Mouse (Mus musculus): ENCODE data around the gene Ccdc163. TPM values are rescaled to one million over a fixed set of nuclear protein-coding genes. Genes with fewer than 3 reads are reported as not detected.
"Not testable (repeated sequence)": the region's sequence is repeated elsewhere in the genome, so short reads cannot be mapped to it uniquely, and the experiment has no call there.

Ccdc163 gene
- 21.5 and 23.7 TPM in 2 replicates for polyA plus RNA-seq (2015; fragmentation: Nextera tagmentation; extraction: Ambion mirVana)

DNA sequence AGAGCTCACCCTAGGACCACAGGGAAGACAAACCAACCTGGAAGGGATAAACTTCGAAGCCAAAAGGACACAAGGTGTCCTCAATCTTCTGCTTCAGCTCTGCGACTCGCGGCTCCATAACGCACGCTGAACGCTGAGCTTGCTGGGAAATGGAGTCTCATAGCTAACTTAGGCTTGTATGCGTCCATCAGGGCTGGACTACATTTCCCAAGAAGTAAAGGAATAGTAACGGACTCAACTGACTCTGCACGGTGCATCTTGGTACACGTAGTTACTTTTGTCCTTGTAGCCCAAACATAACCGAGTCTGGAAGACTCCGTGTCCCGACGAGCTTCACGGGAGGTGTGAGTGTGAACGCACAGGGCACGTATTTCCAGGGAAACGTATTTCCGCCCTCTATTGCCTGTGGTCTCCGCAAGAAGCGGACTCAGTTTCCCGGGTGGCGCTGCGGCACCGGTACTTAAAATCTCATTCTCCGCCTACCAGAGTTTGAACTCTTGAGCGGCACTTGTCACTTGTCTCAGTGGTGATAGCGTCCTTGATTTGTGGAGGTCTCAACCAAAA is at the start of gene Ccdc163, which contains the start of gene Mmachc:
Gene Ccdc163 (plus strand): TSS at position 309 of the 564 bp plus-strand sequence.
Gene Mmachc (minus strand): TSS at position 206 of the 564 bp plus-strand sequence.
- DNase-seq (ENCODE audit: low spot score): peak; percentile 96

DNA sequence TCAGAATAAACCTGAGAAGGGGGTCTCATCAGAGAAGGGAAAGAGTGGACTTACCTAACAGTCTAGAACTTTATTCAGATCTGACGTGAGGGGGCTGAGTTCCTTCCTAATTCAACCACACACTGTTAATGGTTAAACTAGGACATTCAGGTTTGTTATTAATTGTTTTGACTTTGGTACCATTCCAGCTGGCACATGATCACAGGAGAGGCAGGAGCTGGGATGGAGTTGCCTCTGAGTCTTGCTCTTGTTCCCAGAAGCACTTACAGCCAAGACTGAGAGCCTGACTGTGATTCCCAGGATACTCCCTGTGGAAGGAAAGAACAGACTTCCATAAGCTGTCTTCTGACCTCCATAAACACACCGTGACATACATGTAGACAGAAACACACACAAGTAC is 48.8 kb upstream of the Ccdc163 start:
- DNase-seq (ENCODE audit: low spot score): no peak

DNA sequence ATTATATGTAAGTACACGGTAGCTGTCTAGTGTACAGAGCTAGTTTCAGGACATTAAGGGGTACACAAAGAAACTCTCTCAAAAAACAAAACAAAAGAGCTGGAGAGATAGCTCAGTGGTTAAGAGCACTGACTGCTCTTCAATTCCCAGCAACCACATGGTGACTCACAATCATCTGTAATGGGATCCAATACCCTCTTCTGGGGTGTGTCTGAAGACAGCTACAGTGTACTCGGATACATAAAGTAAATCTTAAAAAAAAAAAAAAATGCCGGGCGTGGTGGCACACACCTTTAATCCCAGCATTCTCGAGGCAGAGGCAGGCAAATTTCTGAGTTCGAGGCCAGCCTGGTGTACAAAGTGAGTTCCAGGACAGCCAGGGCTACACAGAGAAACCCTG is 48.4 kb upstream of the Ccdc163 start:
- DNase-seq (ENCODE audit: low spot score): not testable (repeated sequence)

DNA sequence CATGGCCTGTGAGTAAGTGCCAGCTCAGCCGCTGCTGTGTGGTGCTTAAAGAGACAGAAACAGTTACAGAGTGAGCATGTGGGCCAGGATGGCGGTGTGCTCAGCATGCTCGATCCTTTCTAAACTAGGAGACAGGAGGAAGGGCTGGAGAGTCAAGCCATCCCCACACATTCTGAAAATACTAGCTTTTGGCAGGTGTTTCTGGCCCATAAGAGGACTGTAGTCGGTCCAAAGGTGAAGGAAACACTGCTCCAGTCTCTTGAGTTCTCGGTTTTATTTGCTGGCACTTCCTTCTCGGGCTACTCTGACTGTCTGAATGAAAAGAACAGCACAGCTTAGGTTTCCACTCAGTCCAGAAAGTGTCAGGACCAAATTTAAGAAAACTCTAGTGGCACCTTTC is 47.5 kb upstream of the Ccdc163 start:
- no peak for DNase-seq (ENCODE audit: low spot score)

DNA sequence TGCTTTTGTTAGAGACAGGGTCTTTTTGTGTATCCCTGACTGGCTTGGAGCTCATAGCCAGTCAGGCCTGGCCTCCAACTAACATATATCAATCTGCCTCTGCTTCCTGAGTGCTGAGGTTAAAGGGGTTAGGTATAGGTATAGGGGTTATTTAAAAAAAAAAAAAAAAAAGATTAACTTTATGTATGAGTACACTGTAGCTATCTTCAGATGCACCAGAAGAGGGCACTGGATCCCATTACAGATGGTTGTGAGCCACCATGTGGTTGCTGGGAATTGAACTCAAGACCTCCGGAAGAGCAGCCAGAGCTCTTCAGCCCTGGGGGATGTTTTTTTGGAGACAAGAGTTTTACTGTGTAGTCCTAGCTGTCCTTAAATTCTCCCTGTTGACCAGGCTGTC is 46.3 kb upstream of the Ccdc163 start:
- DNase-seq (ENCODE audit: low spot score): no peak

DNA sequence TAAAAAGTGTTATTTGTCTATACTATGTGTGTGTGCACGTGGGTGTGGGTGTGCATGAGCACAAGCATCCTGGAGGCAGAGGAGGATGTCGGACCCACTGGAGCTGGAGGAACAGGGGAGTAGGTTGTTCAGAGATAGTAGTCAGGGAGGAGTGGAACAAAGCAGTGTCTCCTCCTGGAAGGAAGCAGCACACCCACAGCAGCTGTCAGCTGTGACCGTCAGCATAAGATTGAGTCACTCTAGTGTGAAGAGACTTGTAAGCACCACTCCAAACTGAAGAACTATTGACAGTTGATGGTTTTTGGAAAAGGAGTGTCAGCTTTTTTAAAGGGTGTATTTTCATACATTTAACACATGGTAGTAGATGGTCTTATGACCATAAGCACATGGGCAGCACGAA is 41.7 kb upstream of the Ccdc163 start:
- DNase-seq (ENCODE audit: low spot score): no peak

DNA sequence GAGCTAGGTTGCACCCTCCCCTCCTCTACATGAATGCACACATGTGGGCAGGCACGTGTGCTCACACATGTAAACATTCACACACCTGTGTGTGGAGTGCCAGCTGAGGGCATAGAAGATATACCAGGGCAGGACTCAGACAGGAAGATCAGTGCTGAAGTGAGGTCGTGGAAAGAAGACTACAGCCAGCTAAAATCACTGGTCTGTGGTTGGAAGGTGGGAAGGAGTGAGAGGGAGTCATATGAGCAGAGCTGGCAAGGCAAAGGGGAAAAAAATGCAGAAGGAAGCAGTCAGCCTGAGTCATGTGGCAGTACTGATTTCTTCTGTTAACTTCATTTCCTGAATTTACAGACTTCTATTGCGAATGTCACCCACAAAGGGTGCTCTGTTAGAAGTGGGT is 40.2 kb upstream of the Ccdc163 start:
- no peak for DNase-seq (ENCODE audit: low spot score)

DNA sequence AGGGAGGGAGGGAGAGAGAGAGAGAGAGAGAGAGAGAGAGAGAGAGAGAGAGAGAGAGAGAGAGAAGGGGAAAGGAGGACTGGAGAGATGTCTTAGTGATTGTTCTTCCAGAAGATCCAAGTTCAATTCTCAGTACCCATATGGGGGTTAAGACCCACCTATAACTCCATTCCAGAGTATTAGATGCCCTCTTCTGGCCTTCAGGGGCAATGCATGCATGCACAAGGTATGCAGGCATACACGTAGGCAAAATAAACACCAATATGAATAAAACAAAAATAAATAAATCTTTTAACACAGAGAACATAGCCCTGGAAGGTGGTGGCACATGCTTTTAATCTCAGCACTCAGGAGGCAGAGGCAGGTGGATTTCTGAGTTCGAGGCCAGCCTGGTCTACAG is 39.0 kb upstream of the Ccdc163 start:
- no peak for DNase-seq (ENCODE audit: low spot score)

DNA sequence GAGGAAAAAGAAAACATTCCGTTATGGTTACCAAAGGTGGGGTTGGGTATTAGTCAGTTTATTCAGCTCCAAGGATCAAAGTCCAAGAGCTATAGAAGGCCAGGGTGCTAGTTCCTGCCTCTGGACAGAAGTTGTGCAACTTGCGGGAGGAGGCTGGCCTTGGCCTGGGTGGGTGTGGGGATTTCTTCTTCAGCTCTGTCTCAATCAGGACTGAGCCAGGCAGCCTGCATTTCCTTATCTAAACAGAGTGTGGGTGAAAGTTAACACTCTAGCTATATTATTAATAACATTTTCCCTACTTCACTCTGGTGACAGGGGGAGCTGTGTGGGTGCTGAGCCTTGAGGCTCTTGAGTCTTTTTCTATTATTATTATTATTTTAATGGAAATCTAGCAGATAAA is 35.5 kb upstream of the Ccdc163 start:
- no peak for DNase-seq (ENCODE audit: low spot score)

DNA sequence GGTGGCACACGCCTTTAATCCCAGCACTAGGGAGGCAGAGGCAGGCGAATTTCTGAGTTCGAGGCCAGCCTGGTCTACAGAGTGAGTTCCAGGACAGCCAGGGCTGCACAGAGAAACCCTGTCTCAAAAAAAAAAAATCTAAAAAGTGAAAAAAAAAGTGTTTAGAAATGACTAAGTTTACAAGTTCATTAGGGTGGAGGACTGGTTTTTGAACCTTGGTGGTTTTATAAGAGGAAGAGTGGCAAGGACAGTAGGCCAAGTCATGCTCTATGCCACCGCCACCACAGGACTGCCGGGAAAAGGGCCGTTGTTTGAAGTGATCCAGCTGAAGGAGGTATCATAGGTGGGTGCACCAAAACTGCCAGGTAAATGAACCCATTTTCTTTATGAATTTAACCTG is 33.5 kb upstream of the Ccdc163 start:
- DNase-seq (ENCODE audit: low spot score): not testable (repeated sequence)

DNA sequence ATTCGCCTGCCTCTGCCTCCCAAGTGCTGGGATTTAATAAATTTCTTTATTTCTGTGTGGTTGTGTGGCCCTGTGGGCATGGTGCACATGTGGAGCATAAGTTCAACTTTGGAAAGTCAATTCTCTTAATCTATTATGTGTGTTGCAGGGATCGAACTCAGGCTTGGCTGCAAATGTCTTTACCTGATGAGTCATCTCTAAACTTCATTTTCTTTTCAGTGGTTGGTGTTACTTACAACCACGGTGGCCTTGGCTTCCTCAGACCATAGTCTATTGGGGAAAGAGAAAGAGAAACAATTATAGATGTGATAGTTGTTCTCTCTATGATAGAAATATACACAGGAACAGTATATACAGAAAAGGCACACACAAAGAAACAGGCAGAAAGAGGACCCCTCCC is 32.3 kb upstream of the Ccdc163 start:
- DNase-seq (ENCODE audit: low spot score): no peak

DNA sequence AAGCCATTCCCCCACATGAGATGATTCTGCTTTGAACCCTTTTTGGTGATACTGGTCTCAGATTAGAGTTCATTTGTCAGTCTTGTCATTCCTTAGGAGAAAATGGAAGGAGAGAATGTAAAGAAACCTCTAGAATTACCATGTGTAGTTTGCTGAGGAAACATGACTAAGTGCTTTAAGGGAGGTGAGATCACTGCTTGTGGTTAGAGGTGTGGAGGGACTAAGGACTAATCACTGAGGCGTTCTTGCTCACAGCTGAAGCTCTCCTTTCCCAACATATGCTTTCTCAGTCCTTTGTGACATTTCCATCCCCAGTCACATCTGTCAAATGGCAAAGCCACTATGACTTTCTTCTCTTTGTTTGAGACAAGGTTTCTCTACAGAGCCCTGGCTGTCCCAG is 30.5 kb upstream of the Ccdc163 start:
- DNase-seq (ENCODE audit: low spot score): no peak

DNA sequence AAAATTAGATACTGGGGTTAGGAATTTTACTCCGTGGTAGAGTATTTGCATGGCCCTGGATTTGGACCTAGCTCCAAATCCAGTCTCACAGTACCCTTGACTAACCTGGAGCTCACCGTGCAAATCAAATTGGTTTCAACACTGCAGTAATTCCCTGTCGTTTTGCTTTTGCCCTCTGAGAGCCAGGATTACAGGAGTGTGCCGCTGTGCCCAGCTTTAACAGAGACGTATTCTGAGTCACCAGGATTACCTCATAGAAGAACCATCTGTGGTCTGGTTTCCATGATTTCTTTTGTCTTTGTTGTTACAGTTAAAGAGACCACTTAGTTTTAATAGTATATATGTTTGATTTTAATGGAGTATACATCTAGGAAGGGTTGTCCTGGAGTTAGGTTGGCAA is 29.2 kb upstream of the Ccdc163 start:
- DNase-seq (ENCODE audit: low spot score): no peak

DNA sequence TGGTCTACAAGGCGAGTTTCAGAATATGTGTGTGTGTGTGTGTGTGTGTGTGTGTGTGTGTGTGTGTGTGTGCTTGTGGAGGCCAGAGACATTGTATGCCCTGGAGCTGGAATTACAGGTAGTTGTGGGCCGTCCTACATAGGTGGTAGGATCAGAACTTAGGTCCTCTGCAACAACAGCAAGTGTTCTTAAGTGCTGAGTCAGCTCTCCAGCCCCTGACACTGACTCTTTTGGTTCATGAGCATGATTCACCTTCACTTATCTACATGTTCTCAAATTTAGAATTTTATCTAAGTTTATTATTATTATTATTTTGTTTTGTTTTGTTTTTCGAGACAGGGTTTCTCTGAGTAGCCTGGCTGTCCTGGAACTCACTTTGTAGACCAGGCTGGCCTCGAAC is 27.8 kb upstream of the Ccdc163 start:
- not testable (repeated sequence) for DNase-seq (ENCODE audit: low spot score)

DNA sequence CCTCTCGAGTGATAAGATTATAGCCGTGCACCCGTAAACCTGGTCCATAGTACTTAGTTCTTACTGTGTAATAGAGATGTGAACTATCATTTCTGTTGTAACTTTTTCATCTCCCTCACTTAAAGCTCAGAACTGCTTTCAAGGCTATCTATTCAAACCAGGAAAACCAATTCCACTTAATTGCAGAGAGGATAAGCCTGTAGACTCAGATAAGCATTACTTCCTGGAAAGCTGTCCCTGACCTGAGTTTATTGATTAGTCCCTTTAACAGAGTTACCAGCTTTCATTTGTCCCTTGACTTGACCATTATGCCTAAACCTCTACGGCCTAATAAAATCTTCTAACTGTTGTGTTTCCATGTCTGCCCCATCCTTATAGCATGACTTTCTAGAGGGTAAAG is 24.4 kb upstream of the Ccdc163 start:
- DNase-seq (ENCODE audit: low spot score): no peak

DNA sequence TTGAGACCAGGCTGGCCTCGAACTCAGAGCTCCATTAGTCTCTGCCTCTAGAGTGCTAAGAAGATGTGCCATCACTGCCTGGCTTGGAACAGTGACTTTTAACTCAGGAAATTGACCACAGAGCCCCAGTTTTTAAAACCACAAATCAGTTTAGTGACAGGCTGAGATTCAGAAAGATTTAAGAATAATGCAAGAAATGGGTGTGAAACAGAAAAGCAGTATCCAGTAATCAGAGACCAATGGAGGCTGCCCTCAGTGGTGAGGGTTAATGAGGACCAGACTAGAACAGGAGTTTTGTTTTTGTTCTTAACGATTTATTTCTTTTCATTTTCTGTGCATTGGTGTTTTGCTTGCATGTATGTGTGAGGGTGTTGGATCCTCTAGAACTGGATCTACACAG is 23.6 kb upstream of the Ccdc163 start:
- DNase-seq (ENCODE audit: low spot score): no peak

DNA sequence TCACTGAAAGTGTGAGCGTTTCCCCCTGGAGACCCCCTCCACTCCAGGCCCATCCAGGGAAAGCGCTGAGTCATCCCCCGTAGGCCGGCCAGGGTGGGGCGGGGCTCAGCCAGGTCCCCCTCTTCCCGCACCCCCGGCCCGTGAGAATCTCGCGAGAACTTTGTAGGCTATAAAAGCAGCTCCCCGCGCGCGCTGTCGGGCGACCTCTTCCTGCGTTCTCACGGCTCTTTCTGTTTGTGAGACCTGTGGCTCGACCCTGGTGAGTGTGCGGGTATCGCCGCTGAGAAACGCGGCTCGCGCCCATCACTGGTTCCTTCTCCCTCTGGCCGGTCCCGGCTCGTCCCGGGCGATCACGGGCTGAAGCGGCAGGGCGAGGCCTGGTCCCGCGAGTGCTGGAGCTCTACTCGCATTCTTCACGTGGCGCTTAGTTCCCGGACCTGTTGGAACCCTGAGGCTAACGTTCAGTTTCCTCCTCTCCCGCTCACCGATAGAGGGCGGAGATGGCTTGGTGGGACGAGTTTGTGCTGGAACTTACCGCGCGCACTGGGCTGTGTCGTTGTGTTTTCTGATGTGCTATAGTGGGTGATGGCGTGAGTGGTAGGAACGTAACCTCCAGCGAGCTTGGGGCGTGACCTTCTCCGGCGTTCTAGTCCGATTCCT is 22.8 kb upstream of the Ccdc163 start, which contains the start of gene Prdx1:
Gene Prdx1 (plus strand): TSS at position 143 of the 660 bp plus-strand sequence.
- peak; percentile 95 for DNase-seq (ENCODE audit: low spot score)

DNA sequence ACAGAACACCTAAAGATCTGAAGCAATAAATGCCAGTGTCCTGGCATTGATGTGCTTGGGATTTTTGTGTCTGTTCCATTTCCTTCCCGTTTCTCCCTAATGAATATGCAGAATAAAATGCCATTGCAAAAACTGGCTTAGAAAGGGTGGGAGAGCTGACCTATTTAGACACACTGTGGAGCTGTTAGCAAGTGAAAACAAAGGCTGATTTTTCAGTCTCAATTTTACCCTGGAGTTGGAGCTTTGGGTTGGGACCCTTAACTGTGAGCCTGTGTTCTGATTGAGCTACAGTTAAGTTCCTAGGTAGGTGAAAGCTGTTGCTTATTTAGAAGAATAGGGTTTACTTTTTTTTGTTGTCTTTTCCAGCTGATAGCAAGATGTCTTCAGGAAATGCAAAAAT is 21.3 kb upstream of the Ccdc163 start:
- DNase-seq (ENCODE audit: low spot score): no peak

DNA sequence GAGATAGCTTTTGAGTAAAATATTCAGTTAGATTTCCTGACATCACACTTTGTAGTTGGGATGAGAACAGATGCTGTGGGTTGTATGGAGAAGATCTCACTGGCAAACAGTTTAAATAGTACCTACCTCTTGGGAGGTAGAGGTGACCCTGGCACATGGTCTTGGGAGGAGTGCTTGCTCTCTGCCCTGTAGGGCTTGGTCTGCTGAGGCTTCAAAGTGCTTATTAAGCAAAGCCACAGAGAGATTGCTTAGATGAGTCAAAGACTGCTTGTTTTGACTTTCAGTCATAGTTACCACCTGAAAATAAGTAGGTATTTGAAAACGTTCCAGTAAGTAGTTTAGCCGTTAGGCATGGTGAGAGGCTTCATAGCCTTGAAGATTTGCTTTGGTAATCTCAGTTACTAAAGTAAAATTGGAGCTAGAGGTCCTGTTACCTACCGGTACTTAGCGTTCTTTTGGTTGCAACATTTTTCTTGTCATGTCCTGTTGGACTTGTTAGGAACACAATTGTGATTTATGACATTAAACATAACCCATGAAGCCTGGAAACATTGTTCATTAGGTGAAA is 18.9 kb upstream of the Ccdc163 start:
- DNase-seq (ENCODE audit: low spot score): no peak

DNA sequence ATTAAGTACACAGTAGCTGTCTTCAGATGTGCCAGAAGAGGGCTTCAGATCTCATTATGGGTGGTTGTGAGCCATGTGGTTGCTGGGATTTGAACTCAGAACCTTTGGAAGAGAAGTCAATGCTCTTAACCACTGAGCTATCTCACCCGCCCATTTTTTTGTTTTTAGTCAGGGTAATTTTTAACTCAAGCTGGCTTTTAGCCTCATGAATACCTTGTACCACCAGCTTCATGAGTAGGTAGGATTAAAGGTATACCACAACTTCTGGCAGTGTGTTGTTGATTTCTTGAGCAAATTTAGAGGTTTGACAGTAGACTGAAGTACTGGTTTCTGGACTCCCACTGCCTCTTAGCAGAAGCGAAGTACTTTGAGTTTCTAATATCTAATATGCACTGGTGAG is 16.2 kb upstream of the Ccdc163 start:
- DNase-seq (ENCODE audit: low spot score): no peak

DNA sequence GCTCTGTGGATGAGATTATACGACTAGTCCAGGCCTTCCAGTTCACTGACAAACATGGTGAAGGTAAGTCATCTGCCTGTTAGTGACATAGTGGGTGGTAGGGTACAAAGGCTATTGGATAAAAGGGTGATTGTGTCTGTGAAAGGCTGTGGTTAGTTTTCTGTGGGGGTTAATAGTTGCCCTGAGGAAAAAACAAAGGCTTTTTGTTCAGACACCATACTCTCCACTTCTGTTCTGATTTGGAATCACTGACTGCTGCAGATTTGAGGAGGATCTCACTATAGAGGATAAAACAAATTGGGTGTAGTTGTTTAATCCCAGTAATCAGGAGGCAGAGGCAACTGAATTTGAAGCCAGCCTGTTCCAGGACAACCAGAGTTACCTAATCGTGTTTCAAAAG is 14.5 kb upstream of the Ccdc163 start:
- DNase-seq (ENCODE audit: low spot score): no peak

DNA sequence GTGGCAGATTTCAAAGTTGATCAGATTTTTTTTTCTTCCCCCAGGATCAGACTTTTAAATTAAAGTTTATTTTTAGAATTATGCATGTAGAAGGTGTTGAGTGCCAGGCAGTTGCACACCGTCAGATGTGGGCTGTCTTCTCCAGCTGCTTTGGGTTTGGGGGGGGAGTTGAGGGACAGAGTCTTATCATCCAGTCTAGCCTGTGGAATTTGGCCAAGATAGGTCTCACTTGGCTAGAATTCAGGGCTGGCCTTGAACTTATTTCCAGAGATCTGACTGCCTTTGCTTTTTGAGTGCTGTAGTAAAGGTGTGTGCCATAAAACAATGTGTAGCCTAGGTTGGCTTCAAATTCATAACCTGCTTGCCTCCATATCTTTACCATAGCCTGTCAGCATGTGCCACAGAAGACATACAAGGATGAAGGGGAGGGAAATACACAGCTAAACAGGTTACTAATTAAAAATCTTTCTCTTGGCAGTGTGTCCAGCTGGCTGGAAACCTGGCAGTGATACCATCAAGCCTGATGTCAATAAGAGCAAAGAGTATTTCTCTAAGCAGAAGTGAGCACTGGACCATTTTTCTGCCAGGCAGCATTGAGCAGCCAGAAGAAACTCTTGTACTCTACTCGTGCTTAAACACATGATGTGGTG is 9.5 kb upstream of the Ccdc163 start:
- DNase-seq (ENCODE audit: low spot score): no peak

All from thymus, postnatal 0 days (tissue).